Mouse (Mus musculus): Measurements from ENCODE around the gene Tpk1.

GRCm38 (mm10) chr6:43517316-43517655 lies 148.8 kb downstream of the Tpk1 start:
- no peak for TF ChIP-seq CTCF (IDR thresholded peaks at IDR 0.05)
- no peak for TF ChIP-seq EP300 (IDR thresholded peaks at IDR 0.05)

All from lung, postnatal 0 days (tissue).